Mouse (Mus musculus): ENCODE measurements around the gene Msmb.
A peak's percentile ranks its signal among the peaks of the same experiment; 100 is the strongest.

Gene Msmb

DNA sequence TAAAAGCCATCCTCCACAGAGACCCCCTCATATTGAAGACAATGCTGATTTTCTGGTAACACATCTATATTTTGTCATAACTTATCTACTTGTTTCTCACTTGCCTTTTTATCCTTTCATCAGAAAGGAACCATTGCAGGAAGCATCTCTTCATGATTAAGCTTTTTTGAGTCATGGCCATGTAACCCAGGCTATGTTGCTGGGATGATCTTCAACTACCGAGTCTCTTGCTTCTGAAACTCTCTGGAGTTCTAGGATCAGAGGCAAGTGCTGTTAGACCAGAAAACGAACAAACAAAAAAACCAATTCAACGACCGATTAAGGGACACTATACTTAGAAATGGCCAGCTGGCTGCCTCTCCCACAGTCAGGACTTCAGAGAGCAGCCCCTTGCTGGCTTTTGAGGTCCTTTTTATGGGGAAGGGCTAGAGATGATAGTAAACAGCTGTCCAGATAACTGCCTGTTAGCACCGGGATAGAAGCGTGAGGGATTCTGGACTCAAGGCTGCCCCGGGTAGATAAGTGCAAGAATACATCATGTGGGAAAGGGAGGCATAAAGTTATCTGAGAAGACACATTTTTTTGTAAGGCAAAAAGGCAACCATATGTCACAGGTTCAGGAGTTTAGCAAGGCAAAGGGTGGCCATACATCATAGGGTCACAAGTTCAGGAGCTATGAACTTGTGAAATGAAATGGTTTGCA, 4.1 kb downstream of the Msmb start:
- no peak for DNase-seq (ENCODE audit: extremely low spot score)

DNA sequence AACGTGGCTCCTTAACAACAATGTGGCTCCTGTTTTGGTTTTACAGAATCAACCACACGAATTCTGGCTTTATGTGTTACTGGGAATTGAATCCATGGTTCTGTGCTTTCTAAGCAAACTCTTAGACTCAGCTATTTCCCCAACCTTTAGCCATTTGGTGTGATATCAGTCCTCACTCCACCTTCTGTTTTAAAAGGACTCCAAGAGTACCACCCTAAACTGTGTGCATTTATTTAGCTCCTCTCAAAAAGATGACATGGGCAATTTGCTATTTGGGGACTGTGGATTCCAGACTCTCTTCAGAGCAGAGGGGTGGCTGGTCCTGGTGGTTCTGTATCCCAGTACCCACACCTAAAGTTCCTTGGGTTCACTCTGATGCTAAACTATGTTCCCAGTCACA, 4.8 kb downstream of the Msmb start:
- no peak for DNase-seq (ENCODE audit: extremely low spot score)

DNA sequence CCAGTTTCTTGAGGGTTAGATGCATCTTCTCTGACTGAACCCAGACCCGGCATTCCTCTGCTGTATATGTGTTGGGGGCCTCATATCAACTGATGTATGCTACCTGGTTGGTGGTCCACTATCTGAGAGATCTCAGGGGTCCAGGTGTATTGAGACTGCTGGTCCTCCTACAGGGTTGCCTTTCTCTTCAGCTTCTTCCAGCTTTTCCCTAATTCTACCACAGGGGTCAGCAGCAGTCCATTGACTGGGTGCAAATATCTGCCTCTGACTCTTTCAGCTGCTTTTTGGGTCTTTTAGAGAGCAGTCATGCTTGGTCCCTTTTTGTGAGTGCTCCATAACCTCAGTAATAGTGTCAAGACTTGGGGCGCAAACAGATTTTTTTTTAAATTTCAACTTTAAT, 9.0 kb downstream of the Msmb start:
- no peak for DNase-seq (ENCODE audit: extremely low spot score)

DNA sequence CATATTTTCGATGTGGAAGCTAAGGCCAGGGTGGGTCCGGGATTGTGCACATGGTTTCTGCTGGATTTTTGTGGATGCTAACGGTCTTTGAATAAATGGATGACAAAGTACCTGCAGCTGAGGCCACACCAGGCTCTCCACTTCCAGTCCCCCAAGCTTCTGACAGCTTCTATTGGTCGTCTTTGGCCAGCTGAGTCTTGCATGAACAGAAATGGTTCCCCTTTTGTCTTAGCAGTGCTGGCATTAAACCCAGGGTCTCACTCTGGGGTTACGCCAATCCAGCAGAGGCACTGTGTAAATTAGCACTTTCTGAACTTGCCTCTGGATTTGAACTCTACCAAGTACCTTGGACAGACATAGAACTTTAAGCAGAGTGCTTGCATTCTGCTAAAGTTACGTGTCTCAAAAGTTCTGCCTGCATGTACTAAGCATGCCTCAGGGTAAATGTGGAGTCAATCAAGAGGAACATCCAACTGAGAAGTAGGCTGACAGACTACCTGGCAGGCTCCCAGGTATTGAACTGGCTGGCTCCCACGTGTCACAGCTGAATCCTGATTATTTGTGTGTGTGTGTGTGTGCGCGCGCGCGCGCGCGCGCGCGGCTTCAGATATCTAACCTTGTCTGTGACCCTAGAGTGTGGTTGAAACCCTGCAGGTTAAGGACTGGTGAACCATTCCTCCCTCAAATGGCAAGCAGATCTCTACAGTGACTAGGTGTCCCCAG, 10.6 kb downstream of the Msmb start:
- DNase-seq (ENCODE audit: extremely low spot score), result no peak

DNA sequence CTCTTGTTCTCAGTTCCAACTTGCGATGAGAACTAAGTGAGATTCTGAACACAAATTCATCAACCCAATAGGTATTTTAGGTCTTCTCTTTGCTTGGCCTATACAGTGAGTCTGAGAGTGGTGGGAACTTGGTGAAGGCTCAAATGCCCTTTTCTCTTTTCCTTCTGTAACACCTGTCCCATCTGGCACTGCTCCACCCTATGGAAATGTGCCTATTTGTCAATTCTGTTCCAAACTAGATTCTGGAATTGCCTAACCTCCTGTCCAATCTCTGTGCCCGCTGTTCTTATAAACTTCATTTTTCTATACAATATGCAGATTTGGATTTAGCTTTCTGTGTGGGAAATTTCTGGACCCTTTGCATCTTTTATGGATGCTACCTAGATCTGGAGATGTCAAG, 11.3 kb downstream of the Msmb start:
- DNase-seq (ENCODE audit: extremely low spot score), result no peak

DNA sequence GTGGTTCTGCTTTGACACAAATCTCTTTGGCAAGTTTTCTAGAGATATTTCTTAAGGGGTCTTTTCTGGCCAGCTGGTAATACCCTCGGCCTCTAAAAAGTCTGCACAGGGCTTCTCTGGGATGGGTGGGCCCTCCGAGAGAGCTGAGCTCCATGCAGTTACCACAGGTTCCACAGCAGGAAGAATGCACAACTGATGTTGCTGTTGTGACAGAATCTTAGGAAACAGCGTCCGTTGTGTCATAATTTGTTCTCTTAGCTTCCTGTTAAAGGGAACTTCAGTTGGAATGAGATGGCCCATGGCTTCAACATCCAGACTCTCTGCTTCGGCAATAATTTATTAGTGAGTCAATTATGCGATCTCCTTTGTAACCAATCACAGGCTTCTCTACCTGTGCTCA, 12.9 kb downstream of the Msmb start:
- DNase-seq (ENCODE audit: extremely low spot score), result no peak

DNA sequence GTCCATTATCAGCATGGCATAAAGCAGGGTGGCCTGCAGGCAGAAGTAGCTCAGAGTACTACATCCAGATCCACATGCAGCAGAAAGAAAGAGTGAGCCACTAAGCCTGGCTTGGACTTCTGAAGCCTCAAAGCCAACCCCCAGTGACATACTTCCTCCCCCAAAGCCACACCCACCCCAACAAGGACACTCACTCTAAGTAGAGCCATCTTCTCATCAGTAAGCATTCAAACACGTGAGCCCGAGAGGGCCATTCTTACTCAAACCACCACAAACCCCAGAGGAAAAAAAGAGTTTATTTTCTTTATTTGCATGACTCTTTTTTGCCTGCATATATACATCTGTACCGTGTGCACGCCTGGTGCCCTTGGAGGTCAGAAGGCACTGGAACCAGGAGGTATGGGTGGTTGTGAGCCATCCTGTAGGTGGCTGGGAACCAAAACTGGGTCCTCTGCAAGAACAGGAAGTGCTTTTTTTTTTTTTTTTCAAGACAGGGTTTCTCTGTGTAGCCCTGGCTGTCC, 17.4 kb downstream of the Msmb start:
- peak; percentile 19 for DNase-seq (ENCODE audit: extremely low spot score)

DNA sequence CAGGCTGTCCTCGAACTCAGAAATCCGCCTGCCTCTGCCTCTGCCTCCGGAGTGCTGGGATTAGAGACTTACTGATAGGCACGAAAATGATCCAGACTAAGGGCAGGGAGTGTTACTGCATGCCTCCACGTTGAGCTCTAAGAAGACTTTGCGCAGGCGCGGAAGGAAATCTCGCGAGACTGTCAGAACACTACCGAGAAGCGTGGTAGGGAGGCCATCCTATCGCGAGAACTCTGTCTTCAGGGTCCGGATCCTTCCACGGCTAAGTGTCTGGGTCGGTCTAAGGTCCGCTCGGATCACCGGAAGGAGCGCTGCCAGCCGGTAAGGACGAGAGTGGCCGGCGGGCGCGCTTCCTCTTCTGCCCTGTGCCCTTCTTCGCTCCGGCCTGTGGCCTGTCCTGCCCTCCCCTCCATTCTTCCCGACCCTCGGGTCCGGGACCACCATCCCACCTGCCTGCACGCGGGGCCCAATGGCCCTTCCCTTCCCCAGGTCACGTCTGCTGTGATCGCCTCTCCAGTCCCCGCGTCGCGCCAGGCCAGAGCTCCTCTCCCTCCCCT, 17.9 kb downstream of the Msmb start, which contains the start of gene Ncoa4:
TSS of gene Ncoa4 (plus strand) at position 176 of the 557 bp plus-strand sequence.
- peak; percentile 96 for DNase-seq (ENCODE audit: extremely low spot score)

DNA sequence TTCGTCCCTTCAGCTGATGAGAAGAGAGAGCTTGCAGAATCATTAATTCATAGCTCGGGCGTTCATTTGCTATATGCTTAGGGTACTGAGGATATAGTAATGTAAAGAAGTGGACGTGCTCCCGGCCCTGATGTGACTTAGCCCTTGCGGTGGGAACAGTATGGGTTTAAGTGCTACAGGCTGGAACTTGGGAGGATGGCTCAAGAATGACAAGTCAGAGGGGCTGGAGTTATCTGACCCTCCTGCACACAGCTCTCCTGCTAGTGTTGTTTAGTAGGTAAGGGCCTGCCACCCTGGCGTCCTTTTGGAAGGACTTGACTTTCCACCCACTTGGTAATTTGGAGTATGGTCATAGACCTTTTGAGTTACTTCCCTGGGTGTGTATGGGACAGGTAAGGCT, 18.7 kb downstream of the Msmb start:
- no peak for DNase-seq (ENCODE audit: extremely low spot score)

DNA sequence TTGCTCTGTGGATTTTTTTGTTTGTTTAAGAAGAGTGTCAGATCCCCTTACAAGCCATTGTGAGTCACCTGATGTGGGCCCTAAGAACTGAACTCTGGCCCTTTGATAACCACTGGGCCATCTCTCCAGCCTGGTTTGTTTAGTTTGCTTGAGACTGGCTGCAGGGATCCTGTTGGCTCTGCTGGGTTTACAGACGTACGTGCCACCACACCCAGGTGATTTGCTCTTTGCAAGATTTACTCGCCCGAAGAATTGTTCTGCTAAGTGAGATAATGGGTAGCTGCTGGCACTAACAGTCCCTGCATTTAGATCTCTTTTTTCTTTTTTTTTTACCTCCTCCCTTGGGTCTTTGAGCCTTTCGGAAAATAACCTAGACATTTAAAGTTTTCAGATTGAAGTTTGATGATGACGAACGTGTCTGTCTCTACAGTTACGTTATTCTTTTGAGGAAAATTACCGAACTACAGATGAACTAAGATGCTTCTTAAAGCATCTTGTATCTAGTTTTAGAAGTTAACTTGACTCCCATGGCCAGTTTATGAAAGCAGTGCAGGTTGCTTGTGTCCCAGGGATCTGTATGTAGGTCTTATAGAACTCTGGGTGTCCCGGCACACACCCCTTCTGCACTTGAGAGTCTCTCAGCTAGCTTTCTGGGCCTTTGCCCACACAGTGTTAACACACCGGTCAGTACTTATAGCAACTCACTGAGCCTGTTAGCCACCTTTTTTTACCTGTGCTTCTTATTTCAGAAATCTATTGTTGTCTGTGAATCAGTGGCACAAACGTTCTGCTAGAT, 19.5 kb downstream of the Msmb start:
- no peak for DNase-seq (ENCODE audit: extremely low spot score)

DNA sequence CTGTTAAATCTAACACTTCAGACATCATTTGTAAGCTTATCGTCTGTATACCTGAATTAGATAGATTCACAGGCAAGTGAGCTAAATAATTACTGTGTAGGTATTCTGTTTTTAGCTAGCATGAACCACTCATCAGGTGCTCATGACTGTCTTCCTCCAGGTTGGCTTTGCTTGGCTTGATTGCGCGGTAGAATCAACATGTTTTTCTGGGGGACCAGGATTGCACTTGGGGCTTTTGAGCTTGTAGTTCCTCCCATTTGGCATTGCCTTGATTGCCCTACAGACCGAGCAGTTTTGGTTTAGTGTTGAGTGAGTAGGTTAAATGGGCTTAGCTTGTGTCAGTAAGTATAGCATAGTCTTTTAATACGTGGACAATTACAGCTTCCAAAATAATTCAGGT, 20.4 kb downstream of the Msmb start:
- no peak for DNase-seq (ENCODE audit: extremely low spot score)

DNA sequence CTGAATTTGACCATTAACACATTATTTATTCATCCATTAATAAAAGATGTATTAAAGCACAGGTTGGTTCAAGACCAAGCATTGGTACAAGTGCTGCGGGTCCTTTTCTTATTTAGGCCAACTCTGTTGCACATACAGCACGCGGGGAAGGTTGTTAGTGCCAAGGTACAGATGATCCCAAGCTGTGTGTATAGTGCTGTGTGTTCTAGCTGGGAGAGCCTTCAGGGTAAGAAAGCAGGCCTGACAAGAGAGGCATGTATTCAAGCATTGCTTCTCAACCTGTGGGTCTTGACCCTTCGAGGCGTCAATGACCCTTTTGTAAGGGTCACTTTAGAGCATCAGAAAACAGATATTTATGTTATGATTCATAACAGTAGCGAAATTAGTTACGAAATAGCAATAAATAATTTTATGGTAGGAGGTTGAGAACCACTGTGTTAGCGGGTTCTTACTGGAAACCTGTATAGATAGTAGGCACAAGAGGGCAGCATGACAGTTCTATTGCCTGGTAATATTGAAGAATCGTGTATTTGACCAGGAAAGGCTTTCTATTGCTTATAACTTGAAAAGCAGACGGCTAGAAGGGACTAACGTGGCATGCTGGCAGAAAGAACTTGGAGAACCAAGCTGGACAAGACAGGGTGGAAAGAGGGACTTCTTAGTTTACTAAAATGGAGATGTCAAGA, 21.5 kb downstream of the Msmb start:
- DNase-seq (ENCODE audit: extremely low spot score), result no peak

DNA sequence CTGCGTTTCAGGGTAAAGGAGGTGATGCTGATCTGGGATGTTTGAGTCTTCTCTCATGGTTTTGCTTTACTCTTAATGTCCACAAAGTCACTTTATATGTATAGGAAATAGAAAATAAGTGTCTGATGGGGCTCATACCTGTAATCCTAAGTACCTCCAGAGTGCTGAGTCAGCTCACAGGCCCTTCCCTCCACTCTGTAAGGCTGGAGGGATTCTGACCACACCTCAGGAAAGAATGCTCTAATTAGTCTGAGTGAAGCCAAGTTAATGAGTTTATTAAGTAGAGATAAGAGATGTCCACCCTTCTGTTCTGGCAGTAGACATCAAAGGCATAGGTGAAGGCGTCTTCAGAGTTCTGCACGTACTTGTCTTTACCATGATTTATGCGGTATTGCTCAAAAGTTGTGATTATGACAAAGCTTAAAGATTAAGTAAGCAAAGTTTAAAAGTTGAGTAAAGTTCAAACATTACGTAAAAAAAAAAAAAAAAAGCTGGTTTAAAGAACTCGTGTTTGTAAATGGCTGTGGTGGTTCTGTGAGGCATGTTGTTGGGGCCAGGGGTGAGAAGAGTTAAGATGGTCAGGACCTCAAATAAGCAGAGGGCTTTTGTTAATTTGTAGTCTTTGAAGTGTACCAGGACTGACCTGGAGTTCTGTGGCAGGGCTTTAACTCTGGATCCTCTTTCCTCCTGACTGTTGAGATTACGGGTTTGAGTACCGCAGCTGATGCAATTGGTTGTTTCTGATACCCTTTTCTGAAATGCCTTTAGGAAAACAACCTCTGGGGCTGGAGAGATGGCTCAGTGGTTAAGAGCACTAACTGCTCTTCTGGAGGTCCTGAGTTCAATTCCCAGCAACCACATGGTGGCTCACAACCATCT, 22.6 kb downstream of the Msmb start:
- DNase-seq (ENCODE audit: extremely low spot score), result no peak

DNA sequence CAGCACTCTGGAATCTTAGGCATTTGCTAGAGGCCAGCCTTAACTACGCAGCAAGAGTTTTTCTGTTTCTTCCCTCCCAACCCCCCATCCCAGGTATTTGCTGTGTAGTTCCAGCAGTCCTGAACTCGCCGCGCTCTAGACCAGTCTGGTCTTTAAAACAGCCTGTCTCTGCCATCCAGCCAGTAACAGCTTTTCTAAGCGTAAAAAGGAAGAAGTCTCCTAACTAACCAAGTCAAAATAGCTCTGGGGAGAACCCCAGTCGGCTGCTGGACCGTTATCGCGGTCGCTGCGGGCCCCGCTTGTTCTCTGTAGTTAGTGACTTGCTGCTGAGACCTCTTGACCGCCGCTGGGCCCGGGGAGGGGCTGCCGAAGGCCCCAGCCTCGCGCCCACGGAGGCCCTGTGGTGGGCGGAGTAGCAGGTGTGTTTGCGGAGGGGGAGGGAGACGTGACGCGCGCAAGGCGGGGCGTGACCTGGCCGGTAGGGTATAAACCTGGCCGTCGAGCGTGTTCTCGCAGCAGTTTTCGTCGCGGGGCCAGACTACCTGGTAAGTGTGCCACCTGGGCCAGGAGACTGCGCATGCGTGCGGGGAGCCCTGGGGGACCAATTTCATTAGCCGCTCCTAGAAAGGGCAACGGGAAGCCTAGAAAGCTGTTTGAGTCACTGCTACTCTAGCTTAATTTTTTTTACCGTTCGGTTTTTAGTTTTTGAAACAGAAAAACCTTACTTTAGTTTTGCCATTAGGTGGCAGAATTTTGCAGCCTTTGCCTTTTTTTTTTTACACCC, 23.6 kb downstream of the Msmb start:
- peak; percentile 81 for DNase-seq (ENCODE audit: extremely low spot score)

DNA sequence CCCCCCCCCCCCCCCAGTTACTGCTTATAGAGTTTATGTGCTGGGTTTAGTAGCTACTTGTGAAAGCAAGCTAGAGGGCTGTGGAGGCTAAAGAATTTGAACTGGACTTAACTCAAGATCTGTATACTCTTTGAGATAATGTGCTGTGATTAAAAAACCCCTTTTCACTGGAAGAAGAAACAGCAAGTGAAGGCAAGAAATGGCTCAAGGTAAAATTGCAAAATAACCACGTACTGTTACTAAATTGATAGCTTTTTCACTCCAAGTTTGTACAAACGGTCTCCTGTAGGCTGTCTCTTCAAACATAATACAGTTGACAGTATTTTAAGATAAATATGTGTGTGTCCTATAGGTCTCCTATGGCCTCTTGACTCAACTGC, 24.2 kb downstream of the Msmb start:
- no peak for DNase-seq (ENCODE audit: extremely low spot score)

DNA sequence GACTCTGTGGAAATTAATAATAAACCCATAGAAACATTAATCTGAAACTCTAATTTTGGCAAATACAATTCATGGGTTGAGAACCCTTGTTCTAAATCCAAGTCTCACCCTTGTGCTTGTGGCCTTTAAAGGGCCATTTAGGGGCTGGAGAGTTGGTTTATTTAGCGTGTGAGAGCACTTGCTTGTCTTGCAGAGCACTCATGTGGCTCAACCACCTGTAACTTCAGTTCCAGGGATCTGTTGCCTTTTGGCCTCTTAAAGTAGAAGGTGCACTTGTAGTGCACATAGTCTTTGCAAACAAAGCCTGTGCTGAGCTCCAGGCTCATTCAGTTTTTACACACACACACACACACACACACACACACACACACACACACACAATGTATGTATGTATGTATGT, 25.0 kb downstream of the Msmb start:
- no peak for DNase-seq (ENCODE audit: extremely low spot score)

DNA sequence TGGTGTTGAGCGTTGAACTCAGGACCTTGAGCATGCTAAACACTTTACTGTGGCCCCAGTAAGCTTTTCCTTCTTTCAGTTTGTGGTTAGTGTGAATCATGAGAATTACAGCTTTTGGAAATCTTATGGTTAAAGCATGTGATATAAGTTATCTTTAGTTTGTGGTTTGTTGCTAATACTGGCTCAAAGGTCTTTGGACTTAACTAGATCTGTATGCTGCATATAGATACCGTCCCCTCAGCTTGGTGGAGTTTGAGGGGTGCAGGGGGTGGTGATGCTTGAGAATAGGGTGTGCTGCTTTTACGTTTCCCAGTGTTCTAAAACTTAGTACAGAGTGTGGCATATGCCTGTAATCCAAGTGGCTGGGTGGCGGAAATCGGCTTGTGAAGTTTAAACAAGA, 25.5 kb downstream of the Msmb start:
- DNase-seq (ENCODE audit: extremely low spot score), result no peak

DNA sequence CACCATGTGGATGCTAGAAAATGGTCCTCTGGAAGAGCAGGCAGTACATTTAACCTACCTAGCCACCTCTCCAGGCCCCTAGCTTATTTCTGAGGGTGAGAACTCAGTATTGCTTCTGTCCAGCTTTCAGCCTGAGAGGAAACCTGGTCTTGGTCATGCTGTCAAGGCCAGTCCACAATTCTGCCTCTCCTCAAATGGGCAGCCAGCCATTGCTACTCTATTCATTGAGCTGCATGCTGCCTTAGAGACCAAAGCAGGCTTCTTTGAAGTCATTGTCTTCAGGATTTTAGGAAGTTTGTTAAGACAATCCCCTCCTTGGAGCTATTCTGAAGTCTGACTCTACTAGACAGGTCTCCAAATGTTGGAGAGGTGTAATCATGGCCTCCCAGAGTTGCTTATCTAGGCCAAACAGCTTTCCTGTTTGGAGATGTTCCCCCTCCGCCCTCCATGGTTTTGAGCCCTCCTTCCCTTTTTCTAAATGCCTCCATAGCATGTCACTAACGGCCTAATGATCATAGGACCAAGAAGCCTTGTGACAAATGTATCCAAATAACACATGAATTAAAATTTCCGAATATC, 26.9 kb downstream of the Msmb start:
- DNase-seq (ENCODE audit: extremely low spot score), result no peak

DNA sequence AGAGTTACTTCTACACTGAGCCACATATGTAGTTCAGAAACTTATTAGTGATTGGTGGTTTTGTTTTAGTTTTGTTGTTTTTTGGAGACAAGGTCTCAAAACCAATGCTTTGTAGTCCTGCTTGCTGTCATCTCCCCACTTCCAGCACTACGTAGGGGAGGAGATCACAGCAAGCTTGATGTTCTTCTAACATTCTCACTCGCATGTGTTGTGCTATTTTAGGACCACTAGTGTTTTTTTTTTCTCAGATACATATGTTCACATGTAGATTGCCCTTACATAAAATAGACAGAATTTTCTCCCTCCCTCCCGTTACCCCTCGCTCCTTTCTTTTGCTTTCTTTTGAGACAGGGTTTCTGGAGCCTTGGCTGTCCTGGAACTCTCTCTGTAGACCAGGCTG, 28.3 kb downstream of the Msmb start:
- DNase-seq (ENCODE audit: extremely low spot score), result no peak

DNA sequence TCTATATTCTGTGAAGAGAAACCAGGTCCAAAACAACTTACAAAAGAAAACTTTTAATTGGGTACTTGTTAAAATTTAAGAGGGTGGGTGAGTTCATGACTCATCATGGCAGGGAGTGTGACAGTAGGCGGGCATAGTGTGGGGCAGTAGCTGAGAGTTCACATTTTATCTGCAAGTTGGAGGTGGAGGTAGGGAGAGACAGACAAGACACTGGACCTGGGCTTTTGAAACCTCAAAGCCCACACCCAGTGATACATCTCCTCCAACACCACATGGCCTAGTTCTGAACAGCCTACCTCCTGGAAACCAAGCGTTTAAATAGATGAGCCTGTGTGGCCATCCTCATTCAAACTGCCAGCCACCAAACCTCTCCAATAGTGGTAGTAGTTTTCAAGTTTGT, 33.5 kb downstream of the Msmb start:
- DNase-seq (ENCODE audit: extremely low spot score), result no peak

Measured in embryo, embryonic 9.5 days (tissue).